Mouse (Mus musculus): Measurements from ENCODE around the gene Eml1.

Gene Eml1

GRCm38 (mm10) chr12:108373611-108374010 lies 2.9 kb downstream of the Eml1 start:
- no peak for DNase-seq (ENCODE audit: low spot score)

GRCm38 (mm10) chr12:108374689-108375088 lies 3.9 kb downstream of the Eml1 start:
- DNase-seq (ENCODE audit: low spot score): no peak

- DNase-seq (ENCODE audit: low spot score): no peak
These were observed 7.8 kb downstream of the Eml1 start for GRCm38 (mm10) chr12:108378379-108379133.

- peak; percentile 64 for DNase-seq (ENCODE audit: low spot score)
These were observed 15.9 kb downstream of the Eml1 start for GRCm38 (mm10) chr12:108386476-108387232.

- DNase-seq (ENCODE audit: low spot score): no peak
These were observed 19.0 kb downstream of the Eml1 start for GRCm38 (mm10) chr12:108389718-108390117.

GRCm38 (mm10) chr12:108392254-108393044 lies 21.7 kb downstream of the Eml1 start:
- no peak for DNase-seq (ENCODE audit: low spot score)

GRCm38 (mm10) chr12:108393082-108393481 lies 22.3 kb downstream of the Eml1 start:
- DNase-seq (ENCODE audit: low spot score): peak; percentile 59

- peak; percentile 90 for DNase-seq (ENCODE audit: low spot score)
These were observed 22.9 kb downstream of the Eml1 start for GRCm38 (mm10) chr12:108393637-108394036.

- no peak for DNase-seq (ENCODE audit: low spot score)
These were observed 24.0 kb downstream of the Eml1 start for GRCm38 (mm10) chr12:108394534-108395284.

- DNase-seq (ENCODE audit: low spot score): no peak
These were observed 24.5 kb downstream of the Eml1 start for GRCm38 (mm10) chr12:108395285-108395660.

- DNase-seq (ENCODE audit: low spot score): no peak
These were observed 25.6 kb downstream of the Eml1 start for GRCm38 (mm10) chr12:108396081-108396947.

GRCm38 (mm10) chr12:108398681-108399080 lies 27.9 kb downstream of the Eml1 start:
- no peak for DNase-seq (ENCODE audit: low spot score)

- no peak for DNase-seq (ENCODE audit: low spot score)
These were observed 28.4 kb downstream of the Eml1 start for GRCm38 (mm10) chr12:108399191-108399590.

GRCm38 (mm10) chr12:108400951-108401350 lies 30.2 kb downstream of the Eml1 start:
- no peak for DNase-seq (ENCODE audit: low spot score)

GRCm38 (mm10) chr12:108403957-108404356 lies 33.2 kb downstream of the Eml1 start:
- DNase-seq (ENCODE audit: low spot score): no peak

GRCm38 (mm10) chr12:108409100-108409499 lies 38.3 kb downstream of the Eml1 start:
- no peak for DNase-seq (ENCODE audit: low spot score)

- DNase-seq (ENCODE audit: low spot score): no peak
These were observed 39.9 kb downstream of the Eml1 start for GRCm38 (mm10) chr12:108410416-108411208.

- DNase-seq (ENCODE audit: low spot score): no peak
These were observed 44.2 kb downstream of the Eml1 start for GRCm38 (mm10) chr12:108414932-108415331.

GRCm38 (mm10) chr12:108419570-108419969 lies 48.8 kb downstream of the Eml1 start:
- no peak for DNase-seq (ENCODE audit: low spot score)

- DNase-seq (ENCODE audit: low spot score): no peak
These were observed 50.7 kb downstream of the Eml1 start for GRCm38 (mm10) chr12:108421477-108421876.

Data from testis, postnatal 10 days (tissue).